Mouse (Mus musculus): Measurements from ENCODE around the gene Ripply1.
A peak's percentile ranks its signal among the peaks of the same experiment; 100 is the strongest.

Ripply1 gene

DNA sequence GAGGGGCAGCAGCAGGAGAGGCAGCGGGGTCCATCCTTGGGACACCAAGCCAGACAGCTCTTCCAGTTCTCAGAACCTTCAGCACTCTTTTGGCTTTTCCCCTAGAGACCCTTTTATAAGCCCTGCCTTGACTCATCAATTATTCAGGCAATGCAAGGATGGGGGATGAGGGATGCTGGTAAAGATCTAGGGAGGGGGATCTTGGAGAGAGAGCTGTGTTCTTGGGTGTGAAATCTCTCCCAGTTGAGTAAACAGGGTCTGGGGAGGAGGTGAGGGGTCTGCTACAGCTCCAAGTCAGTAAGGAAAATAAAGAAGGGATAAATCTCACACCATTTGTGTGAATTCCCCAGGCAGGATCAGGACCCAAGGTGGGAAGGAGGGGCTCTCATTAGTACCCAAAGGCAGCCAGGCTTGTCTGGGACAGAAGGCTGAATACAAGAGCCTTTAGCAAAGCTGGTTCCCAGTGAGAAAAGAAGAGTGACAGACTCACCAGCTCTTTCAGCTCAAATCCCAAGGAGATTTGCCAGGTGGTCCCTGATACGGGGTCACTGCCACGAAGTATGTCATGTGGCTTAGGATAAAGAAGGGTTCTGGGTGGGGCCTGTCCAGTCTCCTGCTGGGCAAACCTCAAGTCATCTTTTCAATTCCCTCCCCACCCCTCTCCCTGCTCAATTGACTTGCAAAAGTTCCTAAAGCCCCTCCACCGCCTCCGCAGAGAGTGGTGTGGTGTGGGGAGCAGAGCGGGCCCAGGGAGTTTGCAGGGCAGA, at the start of gene Ripply1:
TSS of gene Ripply1 (minus strand) at position 76 of the 767 bp plus-strand sequence.
- no peak for DNase-seq

DNA sequence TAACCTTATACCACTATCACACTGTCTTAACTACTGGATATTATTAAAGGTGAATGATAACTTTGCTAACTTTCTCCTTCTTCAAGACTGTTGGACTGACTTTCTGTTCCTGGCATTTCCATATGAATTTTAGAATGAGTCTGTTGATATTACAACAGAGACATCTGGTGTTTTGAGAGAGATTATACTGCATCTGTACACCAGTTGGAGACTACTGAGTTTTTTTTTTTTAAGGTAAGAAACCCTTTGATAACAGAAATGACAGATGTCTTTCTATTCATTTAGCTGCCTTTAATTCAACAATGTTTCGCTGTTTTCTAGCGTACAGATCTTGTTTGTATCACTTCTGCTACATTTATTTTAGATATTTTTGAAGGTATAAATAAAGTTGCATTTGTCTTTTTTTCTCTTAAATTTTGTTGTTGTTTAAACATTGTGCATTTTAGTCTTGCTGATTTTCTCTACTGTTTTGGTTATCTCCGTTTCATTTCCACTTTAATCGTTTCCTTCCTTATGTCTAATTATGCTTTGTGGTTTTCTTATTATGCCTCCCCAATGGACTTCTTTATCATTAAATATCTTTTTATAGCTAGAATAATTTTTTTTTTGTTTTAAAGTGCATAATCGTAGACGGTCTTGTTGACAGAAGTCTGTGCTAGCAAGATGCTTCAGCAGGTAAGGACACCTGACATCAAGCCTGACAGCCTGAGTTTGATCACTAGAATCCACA, 46.4 kb upstream of the Ripply1 start:
- DNase-seq = no peak

DNA sequence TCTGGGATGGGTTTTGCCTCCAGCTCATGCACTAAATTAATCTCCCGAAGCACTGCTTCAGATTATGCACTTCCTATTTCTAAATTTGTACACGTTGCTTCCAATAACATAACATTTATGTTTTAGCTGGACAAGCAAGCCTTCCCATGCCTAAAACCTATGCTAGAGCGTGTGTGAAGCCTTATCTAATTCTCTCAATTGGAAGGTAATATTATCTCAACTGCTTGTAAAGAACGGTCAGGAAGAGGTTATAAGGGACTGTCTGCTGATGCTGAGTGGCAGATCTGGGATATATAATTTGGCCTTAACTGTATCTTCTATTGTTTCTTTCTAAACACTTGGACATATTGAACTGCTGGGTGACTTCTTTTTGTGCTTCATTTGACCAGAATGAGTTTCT, 44.8 kb upstream of the Ripply1 start:
- no peak for DNase-seq

DNA sequence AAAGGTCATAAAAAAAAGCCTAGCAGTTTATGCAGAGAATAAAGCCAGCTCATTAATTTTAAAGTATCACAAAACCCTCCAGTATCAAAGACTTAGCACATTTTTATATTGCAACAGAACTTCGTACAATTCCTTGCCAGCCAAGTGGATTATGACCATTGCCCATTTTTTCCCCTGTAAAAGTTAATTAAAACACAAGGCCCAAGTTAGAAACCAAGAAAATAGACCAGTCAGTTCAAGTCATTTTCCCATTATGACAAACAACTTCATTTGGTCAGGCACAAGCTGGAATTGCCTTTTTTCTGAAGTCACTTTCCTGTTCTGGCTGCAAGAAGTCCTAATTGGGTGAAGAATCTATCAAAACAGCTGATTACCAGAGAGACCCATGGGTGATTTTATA, 43.2 kb upstream of the Ripply1 start:
- no peak for DNase-seq

DNA sequence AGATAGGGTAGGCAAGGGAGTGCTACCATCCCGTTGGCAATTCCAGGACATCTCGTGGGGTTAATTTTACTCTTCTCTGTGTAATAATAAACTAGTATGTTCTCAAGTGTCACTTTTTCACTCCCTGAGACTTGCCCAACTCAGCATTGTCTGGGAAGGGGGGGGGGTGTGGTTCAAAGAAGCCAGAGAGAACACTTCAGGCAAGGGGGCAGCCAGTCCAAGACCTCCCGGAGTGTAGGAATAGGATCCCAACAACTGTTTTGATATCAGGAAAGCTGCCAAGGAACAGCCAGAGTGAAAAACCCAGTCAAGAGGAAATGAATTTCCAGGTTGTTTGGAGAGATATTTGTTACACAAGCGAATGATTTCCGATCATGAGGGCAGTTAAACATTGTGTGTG, 33.0 kb upstream of the Ripply1 start:
- no peak for DNase-seq

DNA sequence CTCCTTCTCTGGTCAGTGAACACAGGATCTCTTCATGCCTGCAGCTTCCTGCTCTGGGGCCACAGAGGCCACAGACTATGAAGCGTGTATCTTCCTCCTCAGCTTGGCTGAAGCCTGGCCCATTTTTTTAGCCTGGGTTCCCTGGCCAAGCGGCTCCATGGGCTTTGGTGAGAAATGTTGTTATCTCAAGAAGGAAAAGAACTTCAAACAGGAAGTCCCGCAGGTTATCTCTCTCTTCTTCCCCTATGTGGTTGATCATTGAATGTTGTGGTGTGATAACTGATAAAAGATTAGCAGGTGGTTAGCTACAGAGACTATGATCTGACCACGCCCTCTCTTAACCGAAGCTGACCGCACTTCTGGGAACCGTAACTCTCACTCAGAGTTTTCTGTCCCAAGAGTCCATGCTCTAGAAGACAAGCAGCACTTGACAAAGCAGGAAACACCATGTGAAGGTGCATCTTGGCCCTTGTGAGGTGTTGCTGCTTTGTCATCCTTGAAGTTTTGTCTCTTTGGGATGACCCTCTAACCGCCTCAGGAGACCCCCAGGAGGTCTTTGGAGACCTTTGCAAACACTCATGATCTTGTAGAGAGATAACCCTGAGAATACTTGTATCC, 32.0 kb upstream of the Ripply1 start:
- peak; percentile 48 for DNase-seq

DNA sequence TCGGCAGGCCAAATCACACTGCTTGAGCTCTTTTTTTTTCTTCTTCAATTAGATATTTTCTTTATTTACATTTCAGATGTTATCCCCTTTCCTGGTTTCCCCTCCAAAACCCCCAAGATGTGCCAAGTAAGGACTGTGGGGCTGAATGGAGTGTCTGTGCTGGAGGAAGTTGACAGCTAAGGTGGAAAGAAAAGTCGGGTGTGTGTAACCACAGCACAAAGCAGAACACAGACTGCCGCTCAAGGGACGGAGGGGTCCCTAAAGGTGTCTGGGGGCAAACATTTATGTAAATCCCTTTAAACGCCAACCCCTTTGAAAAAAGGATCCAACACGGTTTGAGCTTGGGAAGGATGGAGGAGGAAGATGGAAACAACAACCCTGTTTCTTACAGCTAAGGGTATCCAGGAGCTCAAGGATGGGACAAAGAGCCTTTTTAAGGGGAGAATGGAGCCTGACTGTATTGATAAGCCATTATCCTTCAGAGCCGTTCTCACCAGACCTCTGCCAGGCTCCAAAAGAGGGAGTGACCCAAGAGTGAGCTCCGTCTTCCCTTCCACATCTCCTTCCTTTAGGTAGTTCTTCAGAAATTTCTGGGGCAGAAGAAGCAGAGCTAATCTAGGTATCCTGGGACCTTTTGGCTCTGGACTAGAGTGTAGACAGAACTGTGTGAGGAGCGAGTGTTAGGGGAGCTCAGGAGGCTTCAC, 31.3 kb upstream of the Ripply1 start:
- DNase-seq = peak; percentile 6

DNA sequence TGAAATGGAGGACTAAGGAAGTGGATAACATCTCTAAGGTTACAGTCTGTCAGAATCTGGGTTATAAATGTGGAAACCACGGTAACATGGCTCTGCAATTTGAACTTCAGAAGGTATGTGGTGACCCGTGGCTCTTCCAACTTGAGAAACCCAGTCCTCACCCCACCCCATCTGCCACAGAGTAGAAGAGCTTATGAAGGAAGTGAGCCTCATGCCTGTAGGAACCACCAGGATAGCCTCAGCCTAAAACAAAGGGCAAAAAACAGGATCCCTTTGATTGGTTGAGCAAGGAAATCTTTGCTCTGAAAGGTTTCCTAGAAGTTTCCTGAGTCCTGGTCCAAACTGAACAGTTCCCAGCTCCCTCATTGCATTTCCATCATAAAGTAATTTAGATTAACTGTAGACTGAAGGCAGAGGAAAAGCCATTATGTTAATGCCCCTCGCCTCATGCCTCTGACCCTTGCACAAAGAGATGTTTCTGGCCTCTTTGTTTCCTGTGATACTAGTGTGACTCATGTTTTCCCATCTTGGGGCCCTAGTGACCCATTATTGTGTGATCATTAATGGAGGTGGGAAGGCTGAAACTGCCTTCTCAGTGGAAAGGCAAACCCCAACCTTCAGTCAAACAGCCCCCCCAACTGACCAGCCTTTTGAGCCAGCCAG, 30.6 kb upstream of the Ripply1 start:
- DNase-seq = no peak

DNA sequence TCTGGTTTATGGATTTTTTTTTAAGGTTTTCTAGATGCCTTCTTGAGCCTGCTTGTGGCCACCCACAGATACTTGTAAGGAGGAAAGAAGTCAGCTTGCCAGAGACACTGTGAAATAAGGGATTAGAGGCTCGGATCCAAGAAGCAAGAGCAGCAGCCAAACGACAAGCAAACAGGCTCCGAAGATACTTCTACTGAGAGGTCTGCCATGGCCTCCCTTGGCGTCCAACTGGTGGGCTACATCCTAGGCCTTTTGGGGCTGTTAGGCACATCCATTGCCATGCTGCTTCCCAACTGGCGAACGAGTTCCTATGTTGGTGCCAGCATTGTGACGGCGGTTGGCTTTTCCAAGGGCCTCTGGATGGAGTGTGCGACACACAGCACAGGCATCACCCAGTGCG, 26.3 kb upstream of the Ripply1 start:
- DNase-seq = no peak

DNA sequence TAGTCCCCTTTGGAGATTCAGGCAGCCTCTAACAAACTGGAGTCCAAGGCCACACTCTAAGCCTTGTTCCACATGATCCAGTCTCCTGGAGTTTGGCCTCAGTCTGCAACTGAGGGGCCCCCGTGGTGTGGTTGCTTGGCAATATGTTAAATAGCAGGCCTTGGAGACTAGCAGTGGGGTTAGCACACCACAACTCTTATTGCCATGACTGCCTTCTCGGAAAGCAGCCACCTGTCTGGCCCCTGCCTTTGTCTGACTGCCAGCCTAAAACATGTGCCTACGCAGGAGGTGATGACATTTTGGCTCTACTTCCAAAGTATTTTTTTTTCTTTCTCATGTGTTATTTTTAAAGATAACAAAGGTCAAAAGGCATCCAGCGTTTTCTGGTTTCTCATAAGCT, 25.9 kb upstream of the Ripply1 start:
- no peak for DNase-seq

DNA sequence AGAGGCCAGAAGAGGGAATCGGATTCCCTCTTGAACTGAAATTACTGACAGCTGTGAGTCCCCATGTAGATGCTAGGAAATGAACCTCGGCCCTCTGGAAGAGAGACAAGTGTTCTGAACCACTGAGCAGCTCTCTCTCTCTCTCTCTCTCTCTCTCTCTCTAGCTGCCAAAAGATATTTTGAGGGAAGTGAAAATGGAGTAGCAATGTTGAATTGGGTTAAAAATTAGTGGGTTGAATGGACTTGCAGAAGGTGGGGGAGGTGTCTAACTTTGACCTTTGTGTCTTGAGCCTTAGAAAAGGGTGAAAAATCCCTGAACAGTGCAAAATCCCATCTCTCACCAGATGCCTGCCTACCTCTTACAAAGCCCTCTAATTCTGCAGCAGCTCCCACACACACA, 25.2 kb upstream of the Ripply1 start:
- no peak for DNase-seq

DNA sequence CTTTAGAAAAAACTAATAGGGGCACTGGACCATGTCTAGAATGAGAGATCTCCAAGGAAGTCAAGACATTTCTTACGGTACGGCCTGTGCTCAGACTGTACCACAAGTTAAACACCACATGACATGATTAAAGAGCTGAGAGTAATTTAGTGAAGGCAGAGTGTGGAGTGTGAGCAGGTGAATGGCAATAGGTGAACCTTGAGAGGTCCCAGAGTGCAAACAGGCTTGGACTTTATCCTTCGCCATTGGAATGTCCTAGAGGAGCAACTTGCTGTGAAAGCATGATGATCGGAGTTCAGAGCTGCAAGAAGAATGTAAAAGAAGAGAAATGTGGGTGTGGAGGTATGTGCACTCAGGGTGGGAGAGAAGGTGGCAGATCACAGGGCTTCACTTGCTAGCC, 23.8 kb upstream of the Ripply1 start:
- no peak for DNase-seq

DNA sequence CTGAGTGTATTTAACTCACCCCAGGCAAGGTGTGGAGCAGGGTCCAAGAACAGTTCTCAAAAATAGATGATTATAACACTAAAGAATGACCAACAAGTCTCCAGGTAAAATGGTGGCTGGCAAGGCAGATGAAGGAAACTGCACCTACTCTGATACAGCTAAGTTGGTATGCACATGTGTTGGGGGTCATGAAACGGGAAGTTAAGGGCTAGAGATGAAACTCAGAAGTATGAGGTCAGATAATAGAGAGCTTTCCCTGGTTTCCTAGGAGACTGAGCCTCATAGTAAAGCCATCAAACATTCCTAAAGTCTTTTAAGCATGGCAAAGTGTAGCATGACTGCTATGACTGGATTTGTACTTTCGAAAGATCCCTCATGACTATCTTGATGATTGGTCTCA, 20.9 kb upstream of the Ripply1 start:
- DNase-seq = no peak

DNA sequence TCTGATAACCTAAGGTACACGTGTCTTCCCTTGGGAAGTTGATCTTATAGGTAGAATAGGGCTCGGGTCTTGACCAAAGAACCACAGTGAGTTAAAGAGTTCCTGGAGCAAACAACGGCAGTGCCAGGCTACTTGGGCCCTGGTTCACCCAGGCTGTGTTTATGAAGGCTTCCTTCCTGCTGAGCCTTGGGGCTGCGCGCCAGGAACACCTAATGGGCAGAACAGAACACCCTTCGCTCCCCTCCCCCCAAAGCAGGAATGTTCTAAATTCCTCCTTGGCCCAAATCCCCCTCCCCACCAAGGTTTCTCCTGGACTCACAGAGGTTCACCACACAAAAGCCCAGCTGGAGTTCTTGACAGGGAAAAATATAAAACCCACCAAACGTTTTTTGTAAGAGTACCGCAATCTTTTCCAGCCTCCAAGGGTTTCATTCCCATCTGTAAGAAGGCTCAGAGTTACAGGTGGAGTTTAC, 18.3 kb upstream of the Ripply1 start, which contains the start of gene Cldn2:
TSS of gene Cldn2 (plus strand) at position 423 of the 473 bp plus-strand sequence.
- no peak for DNase-seq

DNA sequence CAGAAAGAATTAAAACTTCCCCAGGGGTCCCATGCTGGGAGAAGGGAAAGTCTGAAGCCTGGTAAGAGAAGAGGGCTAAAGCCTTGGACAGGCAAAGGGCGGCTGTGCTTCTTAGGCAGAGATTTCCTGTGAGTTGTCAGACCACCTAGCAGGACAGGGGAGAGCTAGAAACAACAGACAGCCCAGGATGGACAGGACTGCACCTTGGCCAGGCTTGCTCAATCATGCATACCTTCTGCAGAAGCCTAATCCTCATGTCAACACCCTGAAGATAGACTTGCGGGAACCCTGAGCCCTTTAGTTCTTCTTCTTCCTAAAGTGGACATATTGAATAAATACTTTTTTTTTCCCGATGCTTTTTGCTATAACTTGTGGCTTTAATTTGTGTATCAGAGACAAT, 17.8 kb upstream of the Ripply1 start:
- no peak for DNase-seq

DNA sequence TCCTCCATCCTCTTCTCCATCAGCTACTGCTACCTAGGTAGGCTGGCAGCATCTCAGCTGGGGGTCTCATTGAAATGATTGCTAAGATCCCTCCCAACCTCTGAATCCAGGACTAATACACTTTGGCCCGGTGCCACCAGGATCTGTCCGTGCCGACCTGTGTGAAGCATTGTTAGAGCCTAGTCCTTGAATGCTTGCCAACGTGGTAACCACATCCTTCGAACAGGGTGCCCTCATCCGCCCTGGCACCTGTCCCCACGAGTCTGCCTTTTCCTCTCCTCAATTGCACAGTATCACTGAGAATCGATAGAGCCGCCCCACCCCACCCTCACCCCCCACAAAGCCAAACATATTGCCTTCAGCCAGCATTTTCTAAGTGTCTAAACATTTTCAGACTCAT, 15.7 kb upstream of the Ripply1 start:
- no peak for DNase-seq

DNA sequence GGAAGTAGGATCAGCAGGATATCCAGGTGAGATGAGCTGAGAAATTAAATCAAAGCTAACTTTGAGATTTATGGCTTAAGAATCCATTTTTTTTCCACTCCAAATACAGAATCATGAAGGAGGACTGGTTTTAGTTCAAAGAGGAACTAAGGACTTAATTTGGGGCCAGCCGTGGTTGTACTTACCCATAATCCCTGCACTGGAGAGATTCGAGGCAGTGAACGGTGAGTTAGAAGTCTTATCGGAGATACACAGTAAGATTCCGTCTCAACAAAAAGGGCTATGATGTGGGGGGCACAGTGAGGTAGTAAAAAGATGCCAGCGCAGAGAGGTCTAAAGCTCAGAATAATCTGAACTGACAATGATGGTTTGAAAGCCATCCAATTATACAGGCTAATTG, 13.9 kb upstream of the Ripply1 start:
- DNase-seq = no peak

DNA sequence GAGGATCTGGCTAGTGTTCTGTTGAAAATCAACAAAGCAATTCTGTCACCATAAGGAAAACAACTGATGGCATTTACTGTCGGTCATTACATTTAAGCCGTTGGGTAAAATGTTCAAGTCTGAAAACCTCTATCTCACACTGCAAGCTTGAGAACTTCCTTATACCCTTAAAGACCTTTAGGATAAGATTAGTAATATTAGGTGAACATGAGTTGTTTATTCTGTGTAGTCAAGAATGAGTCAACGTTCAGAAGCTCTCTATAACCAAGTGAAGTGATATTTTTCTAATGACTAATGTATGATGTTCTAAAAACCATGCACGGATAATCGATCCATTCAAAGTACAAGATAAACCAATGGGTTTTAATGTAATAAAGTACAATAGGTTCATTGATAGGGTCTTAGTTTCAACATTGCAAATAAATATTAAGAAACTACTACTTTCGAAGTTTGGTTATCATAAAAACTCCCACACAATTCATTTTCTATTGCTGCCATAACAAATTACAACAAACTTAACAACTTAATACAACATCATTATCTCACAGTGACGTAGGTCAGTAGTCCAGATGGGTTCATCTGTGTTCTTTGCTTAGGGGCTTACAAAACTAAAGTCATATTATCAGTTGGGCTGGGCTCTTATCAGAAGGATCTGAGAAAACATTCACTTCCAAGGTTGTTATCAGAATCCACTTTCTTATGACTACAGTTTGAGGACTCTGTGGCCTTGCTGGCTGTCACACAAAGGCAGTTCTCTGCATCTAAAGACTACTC, 12.1 kb upstream of the Ripply1 start:
- no peak for DNase-seq

DNA sequence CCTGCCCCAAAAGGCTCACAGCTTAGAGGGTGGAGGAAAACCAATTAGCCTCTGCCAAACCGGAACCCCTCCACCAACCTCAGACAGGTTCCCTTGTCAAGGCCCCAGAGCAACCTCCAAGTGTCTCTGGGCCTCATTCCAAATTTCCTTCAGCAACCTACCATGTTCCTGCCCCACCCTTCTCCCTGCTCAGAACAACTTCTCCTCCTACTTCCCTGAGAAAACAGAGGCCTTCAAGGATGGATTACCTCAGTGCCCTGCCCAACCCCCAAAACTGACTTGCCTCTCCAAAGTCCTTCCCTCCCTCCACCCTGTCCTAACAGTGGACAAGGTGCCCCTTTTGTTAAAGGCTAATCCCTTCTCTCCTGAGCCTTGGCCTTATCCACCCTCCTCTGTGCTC, 3.6 kb upstream of the Ripply1 start:
- DNase-seq = no peak

DNA sequence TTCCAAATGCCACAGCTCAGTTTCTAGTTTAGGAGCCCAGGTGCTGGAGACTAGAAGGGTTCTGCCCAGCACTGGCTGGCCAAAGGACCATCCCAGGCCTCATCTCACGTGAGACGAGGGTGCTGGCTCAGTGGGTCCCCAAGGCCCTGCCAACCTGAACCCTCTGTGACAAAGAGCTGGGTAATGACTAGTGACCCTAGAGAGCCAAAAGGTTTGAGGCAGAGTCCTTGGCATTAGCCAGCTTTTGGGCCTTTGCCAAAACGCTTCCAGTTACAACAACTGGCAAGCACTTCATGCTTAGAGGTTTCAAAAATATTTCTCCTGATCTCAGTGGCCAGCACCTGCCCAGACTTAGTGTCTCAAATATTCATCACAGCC, 881 bp upstream of the Ripply1 start:
- DNase-seq = no peak

DNA sequence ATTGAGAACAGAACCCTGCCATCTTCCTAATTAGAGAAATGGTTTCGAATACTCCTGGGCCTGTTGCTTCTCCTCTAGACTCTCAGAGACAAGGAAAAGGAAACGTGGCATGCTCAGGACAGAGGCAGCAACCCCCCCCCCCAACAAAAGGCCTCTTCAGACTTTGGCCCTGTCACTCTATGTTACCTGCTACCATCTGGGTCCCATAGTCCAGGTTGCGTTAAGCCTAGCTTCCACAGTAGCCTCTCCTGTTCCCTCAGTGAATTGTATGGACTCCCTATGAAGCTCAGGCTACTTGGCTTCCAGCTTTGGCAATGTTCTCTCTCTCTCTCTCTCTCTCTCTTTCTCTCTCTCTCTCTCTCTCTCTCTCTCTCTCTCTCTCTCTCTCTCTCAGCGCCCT, 590 bp downstream of the Ripply1 start:
- no peak for DNase-seq

DNA sequence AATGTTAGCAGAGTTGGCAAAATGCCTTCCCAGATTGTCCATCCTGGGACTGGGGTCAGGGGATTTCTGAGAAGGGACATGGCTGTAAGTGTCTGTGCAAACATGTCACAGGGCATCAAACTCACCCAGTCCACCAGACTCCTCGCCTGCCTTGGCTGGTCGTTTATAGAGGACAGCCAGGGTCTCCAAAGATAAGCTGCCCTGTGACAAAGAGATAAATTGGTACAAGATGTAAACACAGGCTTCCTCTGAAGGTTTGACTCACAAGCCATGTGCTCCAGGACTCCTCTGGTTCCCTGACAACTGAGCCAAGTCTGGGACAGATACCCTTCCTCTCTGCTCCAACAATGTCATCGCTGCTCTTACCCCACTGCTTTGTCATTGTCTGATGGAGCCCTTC, 1.2 kb downstream of the Ripply1 start:
- DNase-seq = peak; percentile 23

All from liver (tissue).